Mouse (Mus musculus) Patski (cell line): Measurements from ENCODE around the gene Shb. TPM values are rescaled to one million over a fixed set of nuclear protein-coding genes. Genes with fewer than 3 reads are reported as not detected.
A peak's percentile ranks its signal among the peaks of the same experiment; 100 is the strongest.

Source experiments
- ATAC-seq: fragments of 100-300 bp; one replicate; pipeline ENCODE4 v1.8.0; 2021
- CTCF ChIA-PET: fragments of 350-600 bp; sonication (Branson Sonifier 250); formaldehyde crosslinking; loops from one replicate; lab custom pipeline; 2022; ENCODE audit warnings: inconsistent platforms; lab: Charles Lee
- POLR2A ChIA-PET: fragments of 350-600 bp; sonication (Branson Sonifier 250); formaldehyde crosslinking; loops from one replicate; lab custom pipeline; 2022; ENCODE audit warnings: antibody characterized with exemption, inconsistent platforms; lab: Charles Lee
- DNase-seq: peaks from one replicate; pipeline ENCODE4 v3.0.0-alpha.2; 2011; ENCODE audit warnings: low read depth, low spot score
- H3K27me3 ChIP-seq: fragments of 371-371 bp; one replicate; pipeline ENCODE4 v1.5.1; 2021
- CTCF ChIP-seq: fragments of 100-300 bp; IDR thresholded peaks from one replicate; pipeline ENCODE4 v1.5.1; 2021
- in situ Hi-C: fragments of 300-500 bp; cut with MboI; formaldehyde crosslinking; loops from 3 replicates; pipeline ENCODE4 v1.11.1; 2018; ENCODE audit warnings: low pct_unique_long_range_greater_than_20kb, mixed read lengths
- polyA plus RNA-seq: library from polyadenylated mRNA; unstranded; gene quantifications from one replicate; pipeline ENCODE4 v1.2.3, GENCODE M21; 2021

The Shb gene
- polyA plus RNA-seq, 1 experiment from 2014 or later = 71.9 TPM

- DNase-seq = peak; percentile 31
- ChIA-PET POLR2A (interaction anchor here (0.5 kb wide), 1 partner anchor 1399 kb away, joined by 3 read pairs; no protein-coding TSS in a partner anchor), CTCF (interaction anchor here (0.8 kb wide), 1 partner anchor 362 kb away, joined by 3 read pairs; no protein-coding TSS in a partner anchor)
- in situ Hi-C loops = loop anchor here (25.0 kb wide), 1 partner anchor 379 kb away; the partner anchor contains the start of gene Aldh1b1
- no peak for TF ChIP-seq CTCF
- H3K27me3 ChIP-seq = no peaks in the 10 kb centered on the region
- ATAC-seq = peak; percentile 82
Observed at GRCm38 (mm10) chr4:45408427-45409132, 123.7 kb downstream of the Shb start, which contains the start of gene Slc25a51. Gene Slc25a51, minus strand, starts transcription at chr4:45408766.

- no peaks in the 10 kb centered on the region for H3K27me3 ChIP-seq
- POLR2A ChIA-PET = interaction anchor here (0.5 to 0.9 kb wide), 2 partner anchors 43 to 1398 kb away, joined by 3 read pairs; no protein-coding TSS in a partner anchor
- no peak for DNase-seq
- no peak for TF ChIP-seq CTCF
- CTCF ChIA-PET = no interaction called here
- in situ Hi-C loops = loop anchor here (25.0 kb wide), 1 partner anchor 379 kb away; the partner anchor contains the start of gene Aldh1b1
- no peak for ATAC-seq
Observed at GRCm38 (mm10) chr4:45407703-45408334, 124.5 kb downstream of the Shb start.

GRCm38 (mm10) chr4:45407001-45407702 lies 125.1 kb downstream of the Shb start:
- ATAC-seq (no peak), DNase-seq (no peak)
- no peaks in the 10 kb centered on the region for H3K27me3 ChIP-seq
- in situ Hi-C loops = loop anchor here (25.0 kb wide), 1 partner anchor 380 kb away; the partner anchor contains the start of gene Aldh1b1
- ChIA-PET POLR2A (interaction anchor here (0.5 to 0.9 kb wide), 3 partner anchors 30 to 732 kb away, joined by 3 read pairs; no protein-coding TSS in a partner anchor), CTCF (no interaction called here)
- no peak for TF ChIP-seq CTCF

- ATAC-seq (no peak), DNase-seq (no peak)
- no peaks in the 10 kb centered on the region for H3K27me3 ChIP-seq
- CTCF ChIA-PET = no interaction called here
- POLR2A ChIA-PET = interaction anchor here (0.5 kb wide), 1 partner anchor 733 kb away, joined by 3 read pairs; no protein-coding TSS in a partner anchor
- in situ Hi-C loops = loop anchor here (25.0 kb wide), 1 partner anchor 381 kb away; the partner anchor contains the start of gene Aldh1b1
- TF ChIP-seq CTCF = no peak
Observed at GRCm38 (mm10) chr4:45406397-45406796, 125.9 kb downstream of the Shb start.

- TF ChIP-seq CTCF = no peak
- H3K27me3 ChIP-seq = no peaks in the 10 kb centered on the region
- peak; percentile 50 for DNase-seq
- CTCF ChIA-PET = interaction anchor here (0.9 kb wide), 1 partner anchor 23 kb away, joined by 3 read pairs; no protein-coding TSS in a partner anchor
- POLR2A ChIA-PET = interaction anchor here (0.7 kb wide), 1 partner anchor 298 kb away, joined by 5 read pairs; no protein-coding TSS in a partner anchor
- ATAC-seq = peak; percentile 60
- in situ Hi-C loops = loop anchor here (25.0 kb wide), 1 partner anchor 382 kb away; the partner anchor contains the start of gene Aldh1b1
Observed at GRCm38 (mm10) chr4:45405315-45405714, 127.0 kb downstream of the Shb start.

GRCm38 (mm10) chr4:45404086-45404485 lies 128.2 kb downstream of the Shb start:
- CTCF ChIA-PET = no interaction called here
- TF ChIP-seq CTCF = no peak

GRCm38 (mm10) chr4:45403499-45403878 lies 128.8 kb downstream of the Shb start:
- in situ Hi-C loops = loop anchor here (25.0 kb wide), 1 partner anchor 384 kb away; the partner anchor contains the start of gene Aldh1b1
- DNase-seq (no peak), ATAC-seq (no peak)
- CTCF ChIA-PET = no interaction called here
- TF ChIP-seq CTCF = no peak
- POLR2A ChIA-PET = no interaction called here
- H3K27me3 ChIP-seq = no peaks in the 10 kb centered on the region

More at GRCm38 (mm10) chr4:45404086-45404485, 128.2 kb downstream of the Shb start:
- DNase-seq = no peak
- ATAC-seq = no peak
- POLR2A ChIA-PET = no interaction called here
- H3K27me3 ChIP-seq = no peaks in the 10 kb centered on the region
- in situ Hi-C loops = loop anchor here (25.0 kb wide), 1 partner anchor 383 kb away; the partner anchor contains the start of gene Aldh1b1

GRCm38 (mm10) chr4:45402878-45403498 lies 129.3 kb downstream of the Shb start:
- ChIA-PET POLR2A (no interaction called here), CTCF (no interaction called here)
- in situ Hi-C loops = loop anchor here (25.0 kb wide), 1 partner anchor 384 kb away; the partner anchor contains the start of gene Aldh1b1
- DNase-seq = no peak
- no peak for ATAC-seq
- no peaks in the 10 kb centered on the region for H3K27me3 ChIP-seq
- TF ChIP-seq CTCF = no peak

GRCm38 (mm10) chr4:45402281-45402680 lies 130.0 kb downstream of the Shb start:
- no peak for TF ChIP-seq CTCF
- ChIA-PET CTCF (no interaction called here), POLR2A (no interaction called here)
- H3K27me3 ChIP-seq = no peaks in the 10 kb centered on the region
- DNase-seq (no peak), ATAC-seq (no peak)
- in situ Hi-C loops = loop anchor here (25.0 kb wide), 1 partner anchor 385 kb away; the partner anchor contains the start of gene Aldh1b1
